Mouse (Mus musculus): Measurements from ENCODE around the gene Cdk17. TPM values are rescaled to one million over a fixed set of nuclear protein-coding genes. Genes with fewer than 3 reads are reported as not detected.

The Cdk17 gene
- polyA plus RNA-seq, 1 experiment, result 2.3 TPM

DNA sequence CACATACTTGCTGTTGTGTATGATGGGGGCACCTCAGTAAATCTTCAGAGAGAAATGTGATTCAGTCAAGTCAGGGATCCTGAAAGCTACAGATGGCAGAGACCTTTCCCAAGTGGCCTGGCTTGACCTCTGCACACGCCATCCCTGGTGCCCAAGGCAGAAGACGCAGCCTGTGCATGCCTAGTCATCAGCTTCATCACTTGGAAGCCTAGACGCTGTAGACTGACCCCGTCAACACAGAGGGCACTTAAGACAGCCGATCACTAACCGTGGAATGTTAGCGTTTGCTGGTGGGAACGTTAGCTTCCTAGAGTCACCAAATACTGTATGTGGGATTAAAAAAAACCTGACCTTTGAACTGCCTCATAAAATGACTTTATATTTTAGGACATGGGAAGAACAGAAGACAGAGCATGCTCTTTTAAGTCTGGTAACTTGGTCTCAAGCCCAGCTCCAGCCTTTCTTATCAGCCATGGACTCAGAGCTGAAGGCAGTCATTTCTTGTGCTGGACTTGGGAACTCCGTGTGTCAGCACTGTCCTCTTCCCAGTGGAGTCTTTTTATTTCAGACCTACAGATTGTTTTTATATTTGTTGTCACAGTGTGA lies 78.6 kb downstream of the Cdk17 start:
- Histone ChIP-seq H3K36me3 (replicated peaks; ENCODE audit: low read length) (peaks cover 94% of the 10 kb centered on the region), H3K4me1 (peaks cover 11% of the 10 kb centered on the region), H3K27me3 (replicated peaks) (no peaks in the 10 kb centered on the region), H3K9me3 (no peaks in the 10 kb centered on the region), H3K4me3 (replicated peaks) (peak overlapping the region; percentile 29)
- no peak for TF ChIP-seq GATA1 (IDR thresholded peaks at IDR 0.05; ENCODE audit: borderline replicate concordance, low read length)
- TF ChIP-seq FLI1 (IDR thresholded peaks at IDR 0.05; ENCODE audit: low read length), result no peak

DNA sequence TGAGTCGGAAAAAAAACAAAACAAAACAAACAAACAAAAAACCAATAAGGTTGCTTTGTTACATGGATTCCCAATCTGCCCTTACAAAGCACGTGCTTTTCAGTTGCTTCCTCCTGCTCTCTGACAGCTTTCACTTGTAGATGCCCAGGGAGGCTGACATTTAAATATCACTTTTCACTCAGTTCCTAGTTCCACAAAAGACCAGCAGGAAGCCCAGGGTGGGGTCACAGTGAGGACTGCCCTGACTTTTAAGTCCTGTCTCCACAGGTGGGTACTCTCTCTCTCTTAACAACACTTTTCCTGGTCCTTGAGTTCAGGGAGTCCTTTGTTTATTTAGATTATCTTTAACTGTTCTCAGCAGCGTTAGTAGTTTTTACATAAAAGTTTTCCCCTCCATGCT lies 81.5 kb downstream of the Cdk17 start:
- H3K4me1 ChIP-seq, result peaks cover 12% of the 10 kb centered on the region
- no peaks in the 10 kb centered on the region for H3K27me3 ChIP-seq (replicated peaks)
- TF ChIP-seq FLI1 (IDR thresholded peaks at IDR 0.05; ENCODE audit: low read length) (no peak), GATA1 (IDR thresholded peaks at IDR 0.05; ENCODE audit: borderline replicate concordance, low read length) (no peak)
- H3K36me3 ChIP-seq (replicated peaks; ENCODE audit: low read length), result peaks cover 88% of the 10 kb centered on the region
- no peak overlapping the region for H3K4me3 ChIP-seq (replicated peaks)
- H3K9me3 ChIP-seq, result no peaks in the 10 kb centered on the region

GRCm38 (mm10) chr10:93242861-93243260 lies 82.2 kb downstream of the Cdk17 start:
- H3K4me1 ChIP-seq, result peaks cover 12% of the 10 kb centered on the region
- H3K9me3 ChIP-seq, result no peaks in the 10 kb centered on the region
- H3K4me3 ChIP-seq (replicated peaks), result no peak overlapping the region
- H3K27me3 ChIP-seq (replicated peaks), result no peaks in the 10 kb centered on the region
- TF ChIP-seq GATA1 (IDR thresholded peaks at IDR 0.05; ENCODE audit: borderline replicate concordance, low read length) (no peak), FLI1 (IDR thresholded peaks at IDR 0.05; ENCODE audit: low read length) (no peak)
- peaks cover 88% of the 10 kb centered on the region for H3K36me3 ChIP-seq (replicated peaks; ENCODE audit: low read length)

GRCm38 (mm10) chr10:93244209-93244705 lies 83.6 kb downstream of the Cdk17 start:
- Histone ChIP-seq H3K4me1 (peaks cover 9% of the 10 kb centered on the region), H3K9me3 (no peaks in the 10 kb centered on the region), H3K4me3 (replicated peaks) (no peak overlapping the region), H3K27me3 (replicated peaks) (no peaks in the 10 kb centered on the region), H3K36me3 (replicated peaks; ENCODE audit: low read length) (peaks cover 88% of the 10 kb centered on the region)
- TF ChIP-seq GATA1 (IDR thresholded peaks at IDR 0.05; ENCODE audit: borderline replicate concordance, low read length) (no peak), FLI1 (IDR thresholded peaks at IDR 0.05; ENCODE audit: low read length) (no peak)

GRCm38 (mm10) chr10:93246185-93246920 lies 85.7 kb downstream of the Cdk17 start:
- TF ChIP-seq FLI1 (IDR thresholded peaks at IDR 0.05; ENCODE audit: low read length), result no peak
- TF ChIP-seq GATA1 (IDR thresholded peaks at IDR 0.05; ENCODE audit: borderline replicate concordance, low read length), result no peak
- peaks cover 89% of the 10 kb centered on the region for H3K36me3 ChIP-seq (replicated peaks; ENCODE audit: low read length)
- H3K27me3 ChIP-seq (replicated peaks), result no peaks in the 10 kb centered on the region
- peaks cover 8% of the 10 kb centered on the region for H3K4me1 ChIP-seq
- H3K9me3 ChIP-seq, result no peaks in the 10 kb centered on the region
- H3K4me3 ChIP-seq (replicated peaks), result no peak overlapping the region

GRCm38 (mm10) chr10:93247422-93247821 lies 86.7 kb downstream of the Cdk17 start:
- Histone ChIP-seq H3K27me3 (replicated peaks) (no peaks in the 10 kb centered on the region), H3K9me3 (no peaks in the 10 kb centered on the region), H3K4me1 (peaks cover 11% of the 10 kb centered on the region), H3K4me3 (replicated peaks) (no peak overlapping the region), H3K36me3 (replicated peaks; ENCODE audit: low read length) (peaks cover 89% of the 10 kb centered on the region)
- TF ChIP-seq GATA1 (IDR thresholded peaks at IDR 0.05; ENCODE audit: borderline replicate concordance, low read length) (no peak), FLI1 (IDR thresholded peaks at IDR 0.05; ENCODE audit: low read length) (no peak)

DNA sequence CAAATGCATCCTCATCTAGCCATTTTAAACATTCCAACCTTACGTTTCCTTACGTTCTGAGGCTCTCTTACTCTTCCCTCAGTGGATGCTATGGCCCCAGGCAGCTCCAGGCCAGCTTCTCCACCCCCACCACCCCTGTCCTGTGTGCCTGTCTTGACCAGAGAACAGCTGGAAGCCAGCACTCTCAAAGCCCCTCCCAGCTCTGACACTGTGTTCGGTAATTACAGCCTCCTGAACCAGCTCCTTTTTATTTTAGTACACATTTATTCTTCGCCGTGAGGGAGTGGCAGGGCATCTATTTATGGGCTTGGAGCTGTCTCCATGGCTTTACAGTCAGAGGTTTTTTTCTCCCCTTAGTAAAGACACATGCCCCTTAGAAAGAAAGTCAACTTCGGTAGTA lies 87.2 kb downstream of the Cdk17 start:
- Histone ChIP-seq H3K27me3 (replicated peaks) (no peaks in the 10 kb centered on the region), H3K4me3 (replicated peaks) (no peak overlapping the region), H3K4me1 (peaks cover 15% of the 10 kb centered on the region), H3K36me3 (replicated peaks; ENCODE audit: low read length) (peaks cover 90% of the 10 kb centered on the region), H3K9me3 (no peaks in the 10 kb centered on the region)
- TF ChIP-seq GATA1 (IDR thresholded peaks at IDR 0.05; ENCODE audit: borderline replicate concordance, low read length), result no peak
- TF ChIP-seq FLI1 (IDR thresholded peaks at IDR 0.05; ENCODE audit: low read length), result no peak

- no peak overlapping the region for H3K4me3 ChIP-seq (replicated peaks)
- H3K36me3 ChIP-seq (replicated peaks; ENCODE audit: low read length), result peaks cover 90% of the 10 kb centered on the region
- no peaks in the 10 kb centered on the region for H3K9me3 ChIP-seq
- H3K4me1 ChIP-seq, result peaks cover 20% of the 10 kb centered on the region
- H3K27me3 ChIP-seq (replicated peaks), result no peaks in the 10 kb centered on the region
- no peak for TF ChIP-seq FLI1 (IDR thresholded peaks at IDR 0.05; ENCODE audit: low read length)
- TF ChIP-seq GATA1 (IDR thresholded peaks at IDR 0.05; ENCODE audit: borderline replicate concordance, low read length), result no peak
Observed at GRCm38 (mm10) chr10:93248416-93248815, 87.7 kb downstream of the Cdk17 start.

GRCm38 (mm10) chr10:93249901-93250300 lies 89.2 kb downstream of the Cdk17 start:
- Histone ChIP-seq H3K36me3 (replicated peaks; ENCODE audit: low read length) (peaks cover 88% of the 10 kb centered on the region), H3K4me1 (peaks cover 20% of the 10 kb centered on the region), H3K9me3 (no peaks in the 10 kb centered on the region), H3K4me3 (replicated peaks) (no peak overlapping the region), H3K27me3 (replicated peaks) (no peaks in the 10 kb centered on the region)
- TF ChIP-seq GATA1 (IDR thresholded peaks at IDR 0.05; ENCODE audit: borderline replicate concordance, low read length), result no peak
